Mouse (Mus musculus) lung, postnatal 0 days (tissue): ENCODE data around the gene Cluh.
A peak's percentile ranks its signal among the peaks of the same experiment; 100 is the strongest.

ENCODE experiments used
- CTCF ChIP-seq: IDR thresholded peaks from 2 replicates; pipeline ENCODE4 v1.5.1; 2016; ENCODE audit warnings: antibody characterized with exemption, mild to moderate bottlenecking
- EP300 ChIP-seq: IDR thresholded peaks from 2 replicates; pipeline ENCODE4 v1.6.1; 2016; ENCODE audit warnings: antibody characterized with exemption, mild to moderate bottlenecking, control low read depth

DNA sequence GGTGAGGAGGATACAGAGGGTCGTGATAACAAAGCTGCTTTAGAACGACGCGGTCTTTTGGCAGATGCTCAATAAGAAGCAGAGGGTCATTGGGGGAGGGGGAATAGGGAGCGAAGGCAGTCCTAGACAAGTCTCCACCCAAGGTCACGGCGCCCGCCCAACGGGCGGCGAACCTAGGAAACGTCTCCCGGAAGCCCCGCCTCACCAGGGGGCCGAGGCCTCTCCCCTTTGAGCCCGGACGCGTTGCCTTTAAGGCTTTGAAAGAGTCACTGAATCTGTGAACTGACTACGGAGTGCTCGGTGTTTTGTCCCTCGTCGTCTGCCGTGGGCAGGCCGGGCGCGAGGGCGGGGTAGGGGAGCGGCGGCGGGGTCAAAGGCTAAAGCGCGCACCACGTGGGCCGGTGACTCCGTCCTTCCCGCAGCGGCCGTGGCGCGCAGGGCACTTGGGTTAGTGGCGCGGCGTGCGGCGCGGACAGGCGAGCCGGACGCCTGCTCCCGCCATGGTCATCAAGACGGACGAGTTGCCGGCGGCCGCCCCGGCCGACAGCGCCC, at the start of gene Cluh:
- TF ChIP-seq CTCF (no peak; the same call in 1 of the 2 replicates), EP300 (peak; percentile 60; the same call in 1 of the 2 replicates)
